Mouse (Mus musculus): ENCODE measurements at regions not wholly inside any gene's neighbourhood (a gene's known extent, or its start where the extent isn't known, plus 50 kb on each side); places are given as distances from the start of the nearest gene placed in this dataset.

DNA sequence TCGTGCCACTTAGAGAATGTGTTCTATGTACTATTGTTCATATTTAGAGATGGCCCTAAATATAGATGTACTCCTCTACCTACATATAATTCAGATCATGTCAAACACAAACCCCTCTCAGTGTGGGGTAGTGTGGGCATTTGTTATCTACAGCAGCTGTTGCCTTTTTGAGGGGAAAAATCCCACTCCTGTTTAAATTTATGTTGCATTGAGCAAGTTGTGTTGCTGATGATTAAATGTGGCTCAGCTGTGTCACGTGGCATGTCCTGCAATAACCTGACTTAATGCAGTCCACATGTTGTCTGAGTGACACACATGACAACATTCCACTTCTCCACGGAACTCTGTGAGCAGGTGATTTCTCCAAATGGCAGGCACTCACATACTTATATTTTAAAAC lies 141.7 kb upstream of the Zeb2 start:
- no peak for TF ChIP-seq CTCF (IDR thresholded peaks at IDR 0.05; ENCODE audit: low read depth)
- TF ChIP-seq EP300 (IDR thresholded peaks at IDR 0.05; ENCODE audit: low read depth): no peak
